Mouse (Mus musculus) midbrain, embryonic 14.5 days (tissue): ENCODE measurements around the gene Pnmal1. TPM values are rescaled to one million over a fixed set of nuclear protein-coding genes. Genes with fewer than 3 reads are reported as not detected.
A peak's percentile ranks its signal among the peaks of the same experiment; 100 is the strongest.
"Not testable (repeated sequence)": the region's sequence is repeated elsewhere in the genome, so short reads cannot be mapped to it uniquely, and the experiment has no call there.

Source experiments
- ATAC-seq: fragments of 200-750 bp; cut with Nextera tagmentation; 2 replicates; pipeline ENCODE4 v1.8.0; 2017; ENCODE audit warnings: moderate number of reproducible peaks, moderate library complexity; ENCODE audit not compliant: low FRiP score, low TSS enrichment
- DNase-seq: peaks from one replicate; pipeline ENCODE4 v3.0.0-alpha.2; 2015
- H3K27ac ChIP-seq: fragments of 300-500 bp; sonication (generic); replicated peaks from 2 replicates; pipeline ENCODE4 v1.5.1; 2014; ENCODE audit warnings: mild to moderate bottlenecking, low read depth, low read length, moderate library complexity
- H3K27me3 ChIP-seq: fragments of 300-500 bp; sonication (generic); 2 replicates; pipeline ENCODE4 v1.6.1; 2014; ENCODE audit warnings: low read length, control low read depth, mixed read lengths; ENCODE audit not compliant: control insufficient read depth, insufficient read depth
- H3K36me3 ChIP-seq: fragments of 300-500 bp; sonication (generic); 2 replicates; pipeline ENCODE4 v1.6.1; 2014; ENCODE audit warnings: low read length, control low read depth; ENCODE audit not compliant: control insufficient read depth, insufficient read depth
- H3K4me1 ChIP-seq: fragments of 300-500 bp; sonication (generic); 2 replicates; pipeline ENCODE4 v1.6.1; 2014; ENCODE audit warnings: mild to moderate bottlenecking, antibody characterized with exemption, low read length, control low read depth; ENCODE audit not compliant: control insufficient read depth, insufficient read depth
- H3K4me2 ChIP-seq: fragments of 300-500 bp; sonication (generic); 2 replicates; pipeline ENCODE4 v1.6.1; 2014; ENCODE audit warnings: mild to moderate bottlenecking, low read length, moderate library complexity
- H3K4me3 ChIP-seq: fragments of 300-500 bp; sonication (generic); replicated peaks from 2 replicates; pipeline ENCODE4 v1.5.1; 2014; ENCODE audit warnings: low read depth, low read length
- H3K9ac ChIP-seq: fragments of 300-500 bp; sonication (generic); replicated peaks from 2 replicates; pipeline ENCODE4 v1.6.1; 2014; ENCODE audit warnings: mild to moderate bottlenecking, low read length, moderate library complexity
- H3K9me3 ChIP-seq: fragments of 300-500 bp; sonication (generic); 2 replicates; pipeline ENCODE4 v1.6.1; 2016; ENCODE audit warnings: low read length, control low read depth, mixed read lengths; ENCODE audit not compliant: control insufficient read depth
- WGBS: fragments of 180-500 bp; shearing (Covaris S2); extraction: QIAGEN DNeasy Blood & Tissue Kit; methylation state at CpG from one replicate; pipeline ENCODE4 v1.1.7; 2014; 5-methylcytosine and 5-hydroxymethylcytosine counted together
- polyA plus RNA-seq: library from polyadenylated mRNA; unstranded; fragments of >200 nt; fragmentation: Nextera tagmentation; extraction: Ambion mirVana; gene quantifications from 2 replicates; pipeline ENCODE4 v1.2.1, GENCODE M21; 2014

The Pnmal1 gene
- polyA plus RNA-seq, 1 experiment from 2014 or later = 69.8 TPM

GRCm38 (mm10) chr7:16947349-16947895 lies 12.1 kb upstream of the Pnmal1 start:
- Histone ChIP-seq H3K9me3 (no peaks in the 10 kb centered on the region), H3K27me3 (no peaks in the 10 kb centered on the region), H3K4me1 (peaks cover 65% of the 10 kb centered on the region), H3K27ac (peak overlapping the region; percentile 97), H3K4me3 (peak overlapping the region; percentile 80), H3K36me3 (peaks cover 11% of the 10 kb centered on the region), H3K4me2 (peak overlapping the region; percentile 96), H3K9ac (peak overlapping the region; percentile 94)
- DNase-seq (peak; percentile 46), ATAC-seq (no peak)
- WGBS = 13% methylated on average over 22 of the region's 22 CpGs

GRCm38 (mm10) chr7:16947959-16948361 lies 11.5 kb upstream of the Pnmal1 start:
- DNase-seq = peak; percentile 71
- Histone ChIP-seq H3K27ac (peak overlapping the region; percentile 97), H3K4me1 (peaks cover 60% of the 10 kb centered on the region), H3K27me3 (no peaks in the 10 kb centered on the region), H3K9ac (peak overlapping the region; percentile 94), H3K4me3 (peak overlapping the region; percentile 80), H3K9me3 (no peaks in the 10 kb centered on the region), H3K4me2 (peak overlapping the region; percentile 96), H3K36me3 (peaks cover 11% of the 10 kb centered on the region)
- no peak for ATAC-seq
- 6% methylated on average over 4 of the region's 4 CpGs for WGBS

- Histone ChIP-seq H3K36me3 (peaks cover 11% of the 10 kb centered on the region), H3K27me3 (no peaks in the 10 kb centered on the region), H3K4me2 (peak overlapping the region; percentile 96), H3K27ac (peak overlapping the region; percentile 97), H3K9me3 (no peaks in the 10 kb centered on the region), H3K4me3 (peak overlapping the region; percentile 80), H3K4me1 (peaks cover 49% of the 10 kb centered on the region), H3K9ac (peak overlapping the region; percentile 94)
- ATAC-seq = no peak
- peak; percentile 34 for DNase-seq
- WGBS = 51% methylated on average over 8 of the region's 8 CpGs
Measured at GRCm38 (mm10) chr7:16948923-16949458, 10.5 kb upstream of the Pnmal1 start.

GRCm38 (mm10) chr7:16949908-16950841 lies 9.3 kb upstream of the Pnmal1 start:
- peak overlapping the region; percentile 75 for H3K27ac ChIP-seq
- H3K9ac ChIP-seq = peak overlapping the region; percentile 42; the same call in 1 of the 2 replicates
- H3K4me2 ChIP-seq = peak overlapping the region; percentile 96
- DNase-seq (peak; percentile 91), ATAC-seq (peak; percentile 65)
- no peaks in the 10 kb centered on the region for H3K9me3 ChIP-seq
- WGBS = 11% methylated on average over 29 of the region's 29 CpGs
- H3K27me3 ChIP-seq = no peaks in the 10 kb centered on the region
- H3K4me3 ChIP-seq = peak overlapping the region; percentile 80
- H3K36me3 ChIP-seq = peaks cover 11% of the 10 kb centered on the region
- H3K4me1 ChIP-seq = peaks cover 46% of the 10 kb centered on the region

GRCm38 (mm10) chr7:16950861-16951635 lies 8.4 kb upstream of the Pnmal1 start:
- H3K27me3 ChIP-seq = no peaks in the 10 kb centered on the region
- H3K4me3 ChIP-seq = no peak overlapping the region
- H3K27ac ChIP-seq = peak overlapping the region; percentile 75; the same call in 1 of the 2 replicates
- no peak overlapping the region for H3K9ac ChIP-seq
- WGBS = 30% methylated on average over 18 of the region's 18 CpGs
- peaks cover 11% of the 10 kb centered on the region for H3K36me3 ChIP-seq
- no peak overlapping the region for H3K4me2 ChIP-seq
- ATAC-seq = peak; percentile 57; the same call in 1 of the 2 replicates
- H3K4me1 ChIP-seq = peaks cover 37% of the 10 kb centered on the region
- DNase-seq = peak; percentile 90
- H3K9me3 ChIP-seq = no peaks in the 10 kb centered on the region

GRCm38 (mm10) chr7:16953776-16954175 lies 5.7 kb upstream of the Pnmal1 start:
- ATAC-seq, H3K27ac ChIP-seq, H3K9ac ChIP-seq, DNase-seq, H3K27me3 ChIP-seq, H3K4me2 ChIP-seq, H3K9me3 ChIP-seq, H3K4me3 ChIP-seq, H3K36me3 ChIP-seq: not testable (repeated sequence)
- H3K4me1 ChIP-seq = peaks cover 41% of the 10 kb centered on the region
- WGBS = 72% methylated on average over 2 of the region's 2 CpGs

- H3K4me2 ChIP-seq = no peak overlapping the region
- peak overlapping the region; percentile 87; the same call in 1 of the 2 replicates for H3K27ac ChIP-seq
- H3K4me1 ChIP-seq = peaks cover 43% of the 10 kb centered on the region
- no peak overlapping the region for H3K9ac ChIP-seq
- H3K36me3 ChIP-seq = no peaks in the 10 kb centered on the region
- ATAC-seq (no peak), DNase-seq (no peak)
- H3K27me3 ChIP-seq = no peaks in the 10 kb centered on the region
- no peak overlapping the region for H3K4me3 ChIP-seq
- WGBS = 72% methylated on average over 4 of the region's 4 CpGs
- no peaks in the 10 kb centered on the region for H3K9me3 ChIP-seq
Measured at GRCm38 (mm10) chr7:16955712-16956111, 3.8 kb upstream of the Pnmal1 start.
